Mouse (Mus musculus) CH12.LX (cell line): ENCODE measurements around the gene Zfp141.

Experiments
- CTCF ChIP-seq, 2 experiments: IDR thresholded peaks in 1 of 2; conservative IDR thresholded peaks in 1 of 2; 2 replicates each; pipeline ENCODE4 v1.5.1; 2011 to 2012; ENCODE audit warnings: low read depth in 2 of 2, low read length in 2 of 2, improper control_type of control experiment in 1 of 2, inconsistent platforms in 1 of 2, mild to moderate bottlenecking in 1 of 2, moderate library complexity in 1 of 2
- MEF2A ChIP-seq: IDR thresholded peaks from 2 replicates; pipeline ENCODE4 v1.6.1; 2014; ENCODE audit warnings: low read depth, mild to moderate bottlenecking, inconsistent platforms, low read length, improper control_type of control experiment, borderline replicate concordance
- RAD21 ChIP-seq: IDR thresholded peaks from 2 replicates; pipeline ENCODE4 v1.6.1; 2011; ENCODE audit warnings: low read depth, mild to moderate bottlenecking, low read length, improper control_type of control experiment, moderate library complexity
- USF2 ChIP-seq: conservative IDR thresholded peaks from 2 replicates; pipeline ENCODE4 v1.6.1; 2011; ENCODE audit warnings: low read depth, low read length, improper control_type of control experiment

DNA sequence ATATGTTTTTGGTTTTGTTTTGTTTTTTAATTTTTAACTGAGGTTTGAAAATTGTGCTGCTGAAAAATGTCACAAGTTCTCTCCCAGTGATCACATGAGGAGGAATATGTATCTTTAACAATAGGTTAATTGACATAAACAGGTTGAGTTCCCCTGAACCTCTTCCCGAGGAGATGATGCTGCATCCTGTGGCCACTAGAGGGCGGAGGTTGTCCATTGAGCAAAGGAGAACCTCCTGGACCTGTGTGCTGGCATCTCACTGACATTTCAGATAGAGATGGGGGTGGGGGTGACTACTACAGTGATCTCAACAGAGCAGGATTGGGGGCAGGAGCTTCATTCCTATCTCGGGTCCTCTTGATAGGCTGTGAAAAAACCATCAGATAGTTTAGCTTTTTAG, 54.9 kb downstream of the Zfp141 start:
- TF ChIP-seq USF2: no peak
- TF ChIP-seq RAD21: peak; percentile 63
- no peak for TF ChIP-seq MEF2A
- TF ChIP-seq CTCF (conservative IDR thresholded peaks at IDR 0.05 in 1 of 2, IDR thresholded peaks at IDR 0.05 in 1 of 2; ENCODE audit: low read depth in 2 of 2, low read length in 2 of 2): peak; percentile 38 to 67; a peak in 2 of 4 replicates
